Mouse (Mus musculus): ENCODE results near the gene Abcg1. TPM values are rescaled to one million over a fixed set of nuclear protein-coding genes. Genes with fewer than 3 reads are reported as not detected.
A peak's percentile ranks its signal among the peaks of the same experiment; 100 is the strongest.

Gene Abcg1
- total and polyA plus RNA-seq, 2 experiments from 2014 or later = 17.4 to 34.9 TPM

DNA sequence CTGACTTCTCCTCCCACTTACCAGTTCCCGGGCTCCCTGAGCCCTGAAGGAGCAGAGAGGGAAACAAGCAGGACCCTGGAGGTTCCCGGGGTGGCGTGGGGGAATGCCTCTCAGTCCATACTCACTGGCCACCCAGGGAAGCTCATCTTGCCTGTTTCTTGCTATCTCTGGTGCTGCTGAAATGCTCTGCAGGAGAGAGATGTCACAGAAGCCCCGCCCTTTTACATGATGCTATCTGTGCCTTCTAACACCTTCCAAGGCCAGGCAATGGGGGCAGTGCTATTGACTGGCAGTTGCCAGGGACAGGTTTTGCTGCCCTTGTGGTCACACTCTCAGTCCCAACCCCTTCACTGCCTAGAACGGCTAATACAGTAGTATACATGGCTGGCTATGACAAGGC is 41.3 kb downstream of the Abcg1 start:
- TF ChIP-seq CTCF (IDR thresholded peaks at IDR 0.05; ENCODE audit: low read depth) = no peak
- peaks cover 3% of the 10 kb centered on the region; the same call in 1 of the 2 replicates for H3K36me3 ChIP-seq (ENCODE audit: insufficient read depth, low read length)
- H3K4me2 ChIP-seq (ENCODE audit: low read depth, low read length) = no peak overlapping the region
- ATAC-seq (no peak), DNase-seq (ENCODE audit: low spot score) (no peak)
- no peak overlapping the region for H3K9ac ChIP-seq (replicated peaks; ENCODE audit: low read length)
- 84% methylated on average over 5 of the region's 5 CpGs for WGBS
- no peaks in the 10 kb centered on the region for H3K27me3 ChIP-seq (ENCODE audit: insufficient read depth, low read length)
- H3K4me3 ChIP-seq (ENCODE audit: low read length) = no peak overlapping the region
- H3K9me3 ChIP-seq (ENCODE audit: low read length) = 0 out of 2 replicates have a peak, but pooled peaks cover 2% of the 10 kb centered on the region
- H3K27ac ChIP-seq = no peak overlapping the region
- no peaks in the 10 kb centered on the region for H3K4me1 ChIP-seq (ENCODE audit: insufficient read depth, low read length)

DNA sequence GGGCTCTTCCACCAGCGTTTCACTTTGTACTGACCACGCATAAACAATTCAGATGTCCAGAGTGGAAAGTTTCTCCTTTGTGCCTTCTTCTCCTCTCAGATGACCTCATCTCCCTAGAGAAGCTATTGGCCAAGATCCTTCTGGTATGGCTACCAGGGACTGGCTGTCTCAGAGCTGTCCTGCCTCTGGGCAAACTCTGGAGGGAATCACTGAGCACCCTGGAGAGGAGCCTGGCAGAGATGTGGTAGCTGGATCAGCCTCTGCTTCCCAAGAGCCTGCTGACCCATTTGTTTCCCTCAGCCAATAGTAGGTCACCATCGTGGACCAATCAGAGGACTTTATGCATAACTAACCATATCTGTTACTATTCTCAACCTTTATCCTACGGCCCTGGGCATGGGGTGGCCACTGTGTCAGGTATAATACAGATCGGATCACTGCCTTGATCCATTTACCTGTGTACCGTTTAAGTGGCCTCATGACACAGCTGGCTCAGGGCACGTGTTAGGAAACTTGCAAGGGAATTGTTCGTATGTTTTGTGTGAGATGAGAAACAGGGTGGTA is 45.6 kb downstream of the Abcg1 start:
- H3K4me1 ChIP-seq (ENCODE audit: insufficient read depth, low read length) = no peaks in the 10 kb centered on the region
- H3K9ac ChIP-seq (replicated peaks; ENCODE audit: low read length) = no peak overlapping the region
- no peaks in the 10 kb centered on the region for H3K9me3 ChIP-seq (ENCODE audit: low read length)
- no peak overlapping the region for H3K4me2 ChIP-seq (ENCODE audit: low read depth, low read length)
- ATAC-seq (no peak), DNase-seq (ENCODE audit: low spot score) (no peak)
- no peak overlapping the region for H3K27ac ChIP-seq
- 88% methylated on average over 8 of the region's 8 CpGs for WGBS
- TF ChIP-seq CTCF (IDR thresholded peaks at IDR 0.05; ENCODE audit: low read depth) = no peak
- no peak overlapping the region for H3K4me3 ChIP-seq (ENCODE audit: low read length)
- H3K27me3 ChIP-seq (ENCODE audit: insufficient read depth, low read length) = no peaks in the 10 kb centered on the region
- H3K36me3 ChIP-seq (ENCODE audit: insufficient read depth, low read length) = peaks cover 13% of the 10 kb centered on the region; the same call in 1 of the 2 replicates

DNA sequence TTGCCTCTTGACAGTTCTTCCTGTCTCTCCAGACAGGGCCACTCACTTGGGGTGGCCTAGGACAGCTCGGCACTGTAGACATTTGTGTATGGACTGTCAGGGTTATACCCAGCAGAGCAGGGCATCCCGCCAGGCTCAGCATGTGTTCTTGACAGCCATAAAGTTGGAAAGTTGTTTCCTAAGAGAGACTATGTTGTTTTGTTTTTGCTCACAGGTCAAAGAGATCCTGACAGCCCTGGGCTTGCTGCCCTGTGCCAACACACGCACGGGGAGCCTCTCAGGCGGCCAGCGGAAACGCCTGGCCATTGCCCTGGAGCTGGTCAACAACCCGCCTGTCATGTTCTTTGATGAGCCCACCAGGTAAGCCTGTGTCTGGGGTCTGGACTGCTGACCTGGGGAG is 46.3 kb downstream of the Abcg1 start:
- Histone ChIP-seq H3K4me3 (ENCODE audit: low read length) (no peak overlapping the region), H3K4me1 (ENCODE audit: insufficient read depth, low read length) (no peaks in the 10 kb centered on the region), H3K27ac (no peak overlapping the region), H3K27me3 (ENCODE audit: insufficient read depth, low read length) (no peaks in the 10 kb centered on the region), H3K4me2 (ENCODE audit: low read depth, low read length) (no peak overlapping the region), H3K36me3 (ENCODE audit: insufficient read depth, low read length) (peaks cover 18% of the 10 kb centered on the region), H3K9me3 (ENCODE audit: low read length) (no peaks in the 10 kb centered on the region), H3K9ac (replicated peaks; ENCODE audit: low read length) (no peak overlapping the region)
- no peak for TF ChIP-seq CTCF (IDR thresholded peaks at IDR 0.05; ENCODE audit: low read depth)
- ATAC-seq (0 out of 2 replicates have a peak, but pooled peaks have one; percentile 31), DNase-seq (ENCODE audit: low spot score) (no peak)
- 48% methylated on average over 8 of the region's 8 CpGs for WGBS

DNA sequence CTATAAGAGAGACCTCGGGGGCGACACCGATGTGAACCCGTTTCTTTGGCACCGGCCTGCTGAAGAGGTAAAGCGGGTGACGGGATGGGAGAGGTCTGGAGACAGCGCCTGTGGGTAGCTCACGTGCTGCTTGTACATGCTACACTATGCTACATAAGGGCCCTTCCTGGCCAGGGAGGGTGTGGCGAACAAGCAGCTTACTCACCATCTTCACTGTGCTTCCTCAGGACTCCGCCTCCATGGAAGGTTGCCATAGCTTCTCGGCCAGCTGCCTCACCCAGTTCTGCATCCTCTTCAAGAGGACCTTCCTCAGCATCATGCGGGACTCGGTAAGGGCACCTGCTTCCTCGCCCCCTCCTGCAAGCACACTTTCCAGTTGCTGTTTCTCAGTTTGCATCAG is 50.9 kb downstream of the Abcg1 start:
- 89% methylated on average over 15 of the region's 15 CpGs for WGBS
- Histone ChIP-seq H3K27me3 (ENCODE audit: insufficient read depth, low read length) (no peaks in the 10 kb centered on the region), H3K4me1 (ENCODE audit: insufficient read depth, low read length) (no peaks in the 10 kb centered on the region), H3K4me2 (ENCODE audit: low read depth, low read length) (no peak overlapping the region), H3K4me3 (ENCODE audit: low read length) (no peak overlapping the region), H3K9me3 (ENCODE audit: low read length) (no peaks in the 10 kb centered on the region), H3K9ac (replicated peaks; ENCODE audit: low read length) (no peak overlapping the region), H3K36me3 (ENCODE audit: insufficient read depth, low read length) (peaks cover 44% of the 10 kb centered on the region), H3K27ac (no peak overlapping the region)
- DNase-seq (ENCODE audit: low spot score) = no peak
- ATAC-seq = no peak
- no peak for TF ChIP-seq CTCF (IDR thresholded peaks at IDR 0.05; ENCODE audit: low read depth)

DNA sequence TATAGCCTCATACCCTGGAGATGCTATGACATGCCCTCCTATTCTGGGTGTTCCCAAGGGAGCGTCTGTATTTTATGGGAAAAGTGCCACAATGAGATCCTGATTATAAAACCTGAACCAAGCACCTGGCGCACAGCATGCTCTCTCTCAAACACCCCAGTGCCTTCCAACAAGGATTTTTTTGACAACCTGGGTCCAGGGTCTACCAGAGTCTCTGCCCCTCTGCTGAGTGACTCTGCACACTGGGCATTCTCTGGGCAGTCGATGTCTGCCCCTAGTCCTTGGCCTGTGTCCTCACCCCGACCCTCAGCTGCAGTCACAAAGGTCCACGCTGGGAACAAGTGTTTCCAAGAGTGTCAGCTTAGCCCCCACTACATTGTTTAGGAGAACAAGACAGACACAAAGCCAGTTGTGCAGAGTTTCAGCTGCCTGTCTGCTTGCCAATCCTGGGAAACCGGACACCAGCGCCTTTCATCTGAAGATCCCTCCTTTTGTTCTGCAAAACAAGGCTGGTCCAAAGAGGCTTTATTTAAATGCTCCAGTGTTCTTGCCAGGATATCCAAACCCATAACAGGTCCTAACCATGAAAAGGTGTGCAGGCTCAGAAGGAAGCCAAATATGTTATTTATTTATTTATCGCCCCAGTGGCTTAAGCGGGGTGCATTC is 55.8 kb downstream of the Abcg1 start:
- no peaks in the 10 kb centered on the region for H3K9me3 ChIP-seq (ENCODE audit: low read length)
- H3K4me1 ChIP-seq (ENCODE audit: insufficient read depth, low read length) = no peaks in the 10 kb centered on the region
- peaks cover 30% of the 10 kb centered on the region for H3K36me3 ChIP-seq (ENCODE audit: insufficient read depth, low read length)
- no peak overlapping the region for H3K4me3 ChIP-seq (ENCODE audit: low read length)
- ATAC-seq (0 out of 2 replicates have a peak, but pooled peaks have one; percentile 22), DNase-seq (ENCODE audit: low spot score) (no peak)
- H3K9ac ChIP-seq (replicated peaks; ENCODE audit: low read length) = no peak overlapping the region
- no peak overlapping the region for H3K4me2 ChIP-seq (ENCODE audit: low read depth, low read length)
- H3K27me3 ChIP-seq (ENCODE audit: insufficient read depth, low read length) = no peaks in the 10 kb centered on the region
- no peak for TF ChIP-seq CTCF (IDR thresholded peaks at IDR 0.05; ENCODE audit: low read depth)
- no peak overlapping the region for H3K27ac ChIP-seq
- 30% methylated on average over 9 of the region's 9 CpGs for WGBS

DNA sequence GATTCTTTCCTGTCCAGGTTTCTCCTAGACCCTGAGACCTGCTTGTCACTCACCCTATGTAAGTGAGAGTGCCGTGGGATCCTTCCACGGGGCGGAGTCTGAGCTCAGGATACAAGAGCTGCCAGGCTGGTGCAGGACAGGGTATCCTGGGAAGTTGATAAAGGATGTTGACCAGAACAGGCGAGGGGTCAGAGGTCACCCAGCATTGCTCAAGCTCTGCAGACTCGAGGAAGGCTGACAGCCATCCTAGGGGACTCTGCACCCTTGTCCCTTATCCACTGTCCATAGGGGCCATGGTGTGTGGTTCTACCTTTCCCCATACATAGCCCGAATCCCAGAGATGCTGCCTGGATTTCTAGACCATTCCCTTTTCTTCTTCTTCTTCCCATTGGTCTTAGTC is 58.6 kb downstream of the Abcg1 start:
- H3K4me1 ChIP-seq (ENCODE audit: insufficient read depth, low read length) = no peaks in the 10 kb centered on the region
- ATAC-seq (no peak), DNase-seq (ENCODE audit: low spot score) (no peak)
- no peak overlapping the region for H3K9ac ChIP-seq (replicated peaks; ENCODE audit: low read length)
- H3K9me3 ChIP-seq (ENCODE audit: low read length) = no peaks in the 10 kb centered on the region
- 66% methylated on average over 6 of the region's 6 CpGs for WGBS
- peaks cover 14% of the 10 kb centered on the region for H3K36me3 ChIP-seq (ENCODE audit: insufficient read depth, low read length)
- no peak overlapping the region for H3K4me3 ChIP-seq (ENCODE audit: low read length)
- no peaks in the 10 kb centered on the region for H3K27me3 ChIP-seq (ENCODE audit: insufficient read depth, low read length)
- H3K4me2 ChIP-seq (ENCODE audit: low read depth, low read length) = no peak overlapping the region
- H3K27ac ChIP-seq = no peak overlapping the region
- TF ChIP-seq CTCF (IDR thresholded peaks at IDR 0.05; ENCODE audit: low read depth) = no peak

DNA sequence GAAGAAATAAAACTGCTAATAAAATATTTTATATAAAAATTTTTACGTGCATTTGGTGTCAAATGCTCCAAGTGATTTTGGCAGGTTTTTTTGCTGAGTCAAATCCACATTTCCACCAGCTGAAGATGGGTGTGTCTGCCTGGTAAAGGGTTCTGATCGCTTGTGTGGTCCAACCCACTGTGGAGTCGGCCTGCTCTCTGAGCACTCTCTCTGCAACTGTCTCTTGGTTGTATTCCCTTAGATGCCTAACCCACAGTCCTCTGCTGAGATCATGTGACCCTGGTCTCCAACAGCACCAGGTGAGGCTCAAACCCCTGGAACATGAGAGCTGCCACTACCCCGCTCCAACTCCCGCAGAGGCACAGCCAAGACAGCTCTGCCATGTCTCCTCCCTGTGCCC is 60.5 kb downstream of the Abcg1 start:
- no peak overlapping the region for H3K4me3 ChIP-seq (ENCODE audit: low read length)
- ATAC-seq (no peak), DNase-seq (ENCODE audit: low spot score) (no peak)
- H3K4me1 ChIP-seq (ENCODE audit: insufficient read depth, low read length) = no peaks in the 10 kb centered on the region
- 82% methylated on average over 5 of the region's 5 CpGs for WGBS
- H3K9me3 ChIP-seq (ENCODE audit: low read length) = no peaks in the 10 kb centered on the region
- H3K27me3 ChIP-seq (ENCODE audit: insufficient read depth, low read length) = no peaks in the 10 kb centered on the region
- H3K9ac ChIP-seq (replicated peaks; ENCODE audit: low read length) = no peak overlapping the region
- TF ChIP-seq CTCF (IDR thresholded peaks at IDR 0.05; ENCODE audit: low read depth) = no peak
- H3K4me2 ChIP-seq (ENCODE audit: low read depth, low read length) = no peak overlapping the region
- no peak overlapping the region for H3K27ac ChIP-seq
- H3K36me3 ChIP-seq (ENCODE audit: insufficient read depth, low read length) = no peaks in the 10 kb centered on the region; the same call in 1 of the 2 replicates

Measured in hindbrain, postnatal 0 days (tissue).